Mouse (Mus musculus) C2C12 (cell line): ENCODE data around the gene Phrf1. TPM values are rescaled to one million over a fixed set of nuclear protein-coding genes. Genes with fewer than 3 reads are reported as not detected.
A peak's percentile ranks its signal among the peaks of the same experiment; 100 is the strongest.

Experiments used
- H3K27me3 ChIP-seq: one replicate; pipeline ENCODE4 v1.6.1; 2011; ENCODE audit not compliant: control insufficient read depth, insufficient read depth, insufficient read length
- H3K36me3 ChIP-seq: one replicate; pipeline ENCODE4 v1.6.1; 2011; ENCODE audit not compliant: control insufficient read depth, insufficient read depth
- H3K4me3 ChIP-seq: one replicate; pipeline ENCODE4 v1.5.1; 2011; ENCODE audit warnings: mild to moderate bottlenecking, control low read depth; ENCODE audit not compliant: poor library complexity, insufficient read depth, severe bottlenecking
- H3K79me2 ChIP-seq: one replicate; pipeline ENCODE4 v1.6.1; 2011; ENCODE audit not compliant: control insufficient read depth, insufficient read depth
- H3K79me3 ChIP-seq: one replicate; pipeline ENCODE4 v1.6.1; 2011; ENCODE audit warnings: low read depth, control low read depth
- H3ac ChIP-seq: one replicate; pipeline ENCODE3; 2011; ENCODE audit warnings: low read depth; ENCODE audit not compliant: control insufficient read depth, insufficient read length
- CEBPB ChIP-seq: IDR thresholded peaks from one replicate; pipeline ENCODE4 v1.6.1; 2011; ENCODE audit warnings: low read depth, mild to moderate bottlenecking, control low read depth, moderate library complexity
- CTCF ChIP-seq: IDR thresholded peaks from one replicate; pipeline ENCODE4 v1.5.1; 2011; ENCODE audit not compliant: control insufficient read depth, insufficient read depth, insufficient read length
- FOSL1 ChIP-seq: IDR thresholded peaks from one replicate; pipeline ENCODE4 v1.8.0; 2011; ENCODE audit warnings: mild to moderate bottlenecking, low read length; ENCODE audit not compliant: poor library complexity, insufficient read depth, severe bottlenecking
- MAX ChIP-seq: IDR thresholded peaks from one replicate; pipeline ENCODE4 v1.6.1; 2011; ENCODE audit warnings: mild to moderate bottlenecking, control low read depth
- MYOD1 ChIP-seq: IDR thresholded peaks from one replicate; pipeline ENCODE4 v1.6.1; 2011; ENCODE audit warnings: low read depth; ENCODE audit not compliant: control insufficient read depth, insufficient read length
- MYOG ChIP-seq: IDR thresholded peaks from one replicate; pipeline ENCODE4 v1.6.1; 2011; ENCODE audit not compliant: control insufficient read depth, insufficient read length; ENCODE audit errors: extremely low read depth
- USF1 ChIP-seq: IDR thresholded peaks from one replicate; pipeline ENCODE4 v1.6.1; 2011; ENCODE audit warnings: low read depth, mild to moderate bottlenecking, control low read depth, moderate library complexity
- polyA plus RNA-seq: library from polyadenylated mRNA; unstranded; fragments of >200 nt; fragmentation: generic; extraction: Trizol; gene quantifications from one replicate; pipeline ENCODE4 v1.2.1, GENCODE M21; 2012; ENCODE audit warnings: missing spikeins

Phrf1 gene
- polyA plus RNA-seq, 1 experiment: 60.2 TPM

DNA sequence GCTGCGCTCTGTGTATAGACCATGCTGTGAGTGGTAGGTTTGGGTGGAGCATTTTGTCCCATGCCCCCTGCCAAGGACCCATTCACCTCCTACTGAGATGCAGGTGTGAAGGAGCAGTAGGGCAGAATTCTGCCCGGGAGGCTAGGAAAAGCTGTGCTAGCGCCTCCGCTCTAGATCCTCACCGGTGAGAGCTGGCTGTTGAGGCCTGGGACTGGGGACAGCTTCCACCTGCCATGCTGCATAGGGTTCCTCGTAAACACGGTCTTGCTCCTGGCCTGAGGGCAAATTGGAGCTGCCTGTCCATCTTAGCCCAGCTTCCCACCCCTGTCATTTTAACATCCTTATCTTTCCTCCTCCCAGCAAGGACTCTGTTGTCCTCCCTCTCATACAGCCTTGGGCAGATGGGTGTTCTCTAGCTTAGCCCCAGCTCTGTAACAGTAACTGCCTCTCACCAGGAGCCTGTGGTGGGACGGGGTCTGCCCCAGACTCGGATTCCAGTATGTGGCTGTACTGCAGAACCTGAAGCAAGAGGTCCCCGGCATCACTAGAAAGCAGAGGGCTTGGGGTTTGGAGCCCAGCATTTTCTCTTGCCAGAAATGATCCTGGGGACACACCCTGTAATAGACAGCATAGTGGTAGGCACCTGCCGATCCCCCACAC is 35.6 kb downstream of the Phrf1 start:
- no peaks in the 10 kb centered on the region for H3K79me2 ChIP-seq
- TF ChIP-seq MAX (no peak), CEBPB (no peak), MYOG (no peak), FOSL1 (no peak), CTCF (no peak), USF1 (no peak)
- H3ac ChIP-seq: no peak overlapping the region
- no peaks in the 10 kb centered on the region for H3K27me3 ChIP-seq
- H3K4me3 ChIP-seq: no peak overlapping the region
- H3K79me3 ChIP-seq: no peaks in the 10 kb centered on the region
- peaks cover 39% of the 10 kb centered on the region for H3K36me3 ChIP-seq

DNA sequence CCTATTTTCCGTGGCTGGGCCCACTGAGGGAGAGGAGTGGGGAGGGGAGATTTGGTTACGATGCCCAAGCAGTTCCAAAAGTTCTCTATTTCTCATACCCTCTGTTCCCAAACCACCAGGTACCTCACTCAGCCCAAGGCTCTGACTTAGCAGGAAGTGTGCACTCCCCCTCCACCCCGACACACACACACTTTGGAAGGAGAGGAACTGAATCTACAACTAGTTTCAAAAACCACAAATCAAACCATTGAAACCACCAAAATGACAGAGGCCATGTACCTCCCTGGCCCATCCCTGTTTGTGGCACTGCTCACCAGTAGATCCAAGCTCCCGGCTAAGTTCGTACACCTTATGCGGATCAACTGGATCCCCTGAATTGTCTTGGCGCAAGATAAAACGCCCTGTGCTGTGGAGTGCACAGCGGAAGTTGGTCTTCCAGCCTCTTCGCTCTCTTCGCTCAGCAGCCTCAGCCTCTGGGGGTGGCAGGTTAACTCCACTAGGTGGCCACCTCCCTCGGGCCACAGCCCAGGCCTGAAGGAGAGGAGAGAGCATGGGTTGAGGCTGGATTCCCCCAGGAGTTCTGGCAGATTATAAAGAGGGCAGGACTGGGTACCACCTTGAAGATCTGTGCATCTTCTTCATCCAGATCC is 36.3 kb downstream of the Phrf1 start:
- Histone ChIP-seq H3K79me3 (no peaks in the 10 kb centered on the region), H3ac (no peak overlapping the region), H3K4me3 (no peak overlapping the region), H3K79me2 (no peaks in the 10 kb centered on the region), H3K36me3 (peaks cover 32% of the 10 kb centered on the region), H3K27me3 (no peaks in the 10 kb centered on the region)
- TF ChIP-seq MAX: no peak
- peak; percentile 38 for TF ChIP-seq CTCF

DNA sequence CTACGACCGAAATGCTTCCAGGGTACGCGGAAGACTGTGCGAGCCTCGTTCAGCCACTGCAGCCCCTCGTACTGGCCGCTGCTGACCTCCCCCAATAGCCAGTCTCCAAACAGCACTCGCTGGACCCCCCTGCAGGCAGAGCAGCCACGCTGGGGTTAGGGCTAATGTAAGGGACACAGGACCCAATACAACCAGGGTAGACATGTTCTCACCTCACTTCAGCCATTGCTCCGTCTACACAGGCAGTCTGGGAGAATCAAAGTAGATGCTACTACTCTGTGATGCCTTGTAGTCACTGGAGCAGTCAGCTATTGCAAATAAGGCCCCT is 36.8 kb downstream of the Phrf1 start:
- no peak overlapping the region for H3ac ChIP-seq
- no peak overlapping the region for H3K4me3 ChIP-seq
- H3K79me2 ChIP-seq: no peaks in the 10 kb centered on the region
- H3K27me3 ChIP-seq: no peaks in the 10 kb centered on the region
- peaks cover 27% of the 10 kb centered on the region for H3K36me3 ChIP-seq
- H3K79me3 ChIP-seq: no peaks in the 10 kb centered on the region
- no peak for TF ChIP-seq CTCF
- no peak for TF ChIP-seq MAX
- TF ChIP-seq FOSL1: no peak
- TF ChIP-seq CEBPB: no peak
- no peak for TF ChIP-seq MYOG
- TF ChIP-seq MYOD1: no peak
- no peak for TF ChIP-seq USF1

DNA sequence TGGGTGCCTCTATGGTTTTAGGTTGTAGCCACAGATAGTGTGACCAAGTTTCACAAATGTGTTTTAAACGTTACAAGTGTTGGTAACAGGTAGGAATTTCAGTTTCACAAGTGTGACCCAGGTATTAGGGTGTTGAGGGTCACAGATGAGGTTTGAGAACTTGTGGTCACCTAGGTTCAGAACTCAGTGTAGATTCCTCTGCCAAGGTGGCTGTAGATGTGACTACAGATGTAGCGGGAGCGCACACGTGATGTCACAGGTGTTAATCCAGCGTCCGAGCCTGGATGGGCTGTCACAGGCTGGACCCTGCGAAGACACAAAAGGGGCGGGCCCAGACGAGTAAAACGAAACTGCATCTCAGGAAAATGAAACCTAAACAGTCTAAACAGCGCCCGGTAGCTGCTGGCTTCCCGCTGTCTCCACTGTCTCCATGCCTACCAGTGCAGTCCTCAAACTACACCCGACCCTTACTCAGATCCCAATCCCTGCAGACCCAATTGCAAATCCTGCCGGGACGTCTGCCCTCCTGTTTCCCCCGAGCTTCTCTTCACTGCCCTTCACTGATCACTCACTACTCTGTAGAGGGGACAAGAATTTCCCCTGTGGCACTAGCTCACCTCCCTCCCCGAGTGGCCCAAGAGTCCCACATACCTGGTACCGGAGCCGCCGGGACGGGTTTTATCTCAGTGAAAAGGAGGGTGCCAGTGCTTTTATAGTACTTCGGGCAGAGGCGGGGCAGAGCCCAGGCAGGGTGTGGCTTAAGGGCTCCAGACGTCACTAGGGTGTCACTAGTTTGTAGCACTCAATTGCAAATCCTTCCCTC is 37.4 kb downstream of the Phrf1 start, which contains the start of gene Irf7:
Gene Irf7, minus strand, starts transcription at position 743 of the 823 bp plus-strand sequence.
- Histone ChIP-seq H3K79me3 (no peaks in the 10 kb centered on the region), H3K27me3 (no peaks in the 10 kb centered on the region), H3K79me2 (no peaks in the 10 kb centered on the region), H3K4me3 (peak within 1 kb of the TSS; percentile 48), H3K36me3 (peaks cover 26% of the 10 kb centered on the region), H3ac (peak within 1 kb of the TSS; percentile 42)
- TF ChIP-seq FOSL1 (no peak), CEBPB (no peak), CTCF (no peak)

DNA sequence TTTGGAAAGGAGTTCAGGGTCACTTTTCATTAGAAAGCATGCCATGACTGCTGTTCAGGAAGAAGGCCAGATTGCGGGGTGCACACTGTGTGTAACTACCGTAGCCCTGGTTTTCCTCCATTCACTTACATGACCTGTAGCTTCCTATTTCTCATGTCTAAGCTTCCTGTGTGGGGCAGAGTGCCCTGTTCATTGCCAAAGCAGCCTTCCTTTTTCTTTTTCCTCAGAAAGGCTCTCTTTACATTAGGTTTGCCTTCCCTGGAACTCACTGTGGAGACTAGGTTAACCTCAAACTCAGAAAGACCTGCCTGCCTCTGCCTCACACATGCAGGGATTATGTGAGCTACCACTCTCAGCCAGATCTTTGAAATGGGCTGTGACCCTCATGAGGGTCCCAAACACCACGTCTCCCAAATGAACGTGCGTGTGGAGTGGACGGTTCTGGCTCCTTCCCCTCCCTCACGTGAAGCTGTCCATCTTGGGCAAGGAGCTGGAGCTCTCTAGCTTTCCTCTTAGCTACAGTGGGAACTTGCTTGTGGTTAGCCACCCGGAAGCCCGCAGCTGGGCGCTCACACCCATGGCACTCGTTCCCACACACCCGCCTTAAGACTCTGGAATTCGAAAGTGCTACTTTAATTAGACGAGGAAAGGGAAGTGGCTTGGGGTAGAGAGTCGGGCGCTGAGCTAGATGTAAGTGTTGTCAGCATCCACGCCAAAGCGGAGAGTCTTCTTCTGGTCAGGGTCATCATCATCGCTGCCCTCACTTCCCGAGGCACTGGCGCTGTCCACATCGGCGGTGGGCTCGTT is 40.1 kb downstream of the Phrf1 start:
- Histone ChIP-seq H3K79me2 (no peaks in the 10 kb centered on the region), H3K79me3 (no peaks in the 10 kb centered on the region), H3K4me3 (no peak overlapping the region), H3K36me3 (peaks cover 6% of the 10 kb centered on the region), H3K27me3 (no peaks in the 10 kb centered on the region), H3ac (no peak overlapping the region)
- TF ChIP-seq USF1 (no peak), MAX (no peak), FOSL1 (no peak), CTCF (no peak), MYOD1 (no peak), MYOG (no peak)
